Mouse (Mus musculus): ENCODE data around the gene Spns1. TPM values are rescaled to one million over a fixed set of nuclear protein-coding genes. Genes with fewer than 3 reads are reported as not detected.
A peak's percentile ranks its signal among the peaks of the same experiment; 100 is the strongest.

The Spns1 gene
- total and polyA plus RNA-seq, 3 experiments: 36.4 to 61.7 (median 42.6) TPM

DNA sequence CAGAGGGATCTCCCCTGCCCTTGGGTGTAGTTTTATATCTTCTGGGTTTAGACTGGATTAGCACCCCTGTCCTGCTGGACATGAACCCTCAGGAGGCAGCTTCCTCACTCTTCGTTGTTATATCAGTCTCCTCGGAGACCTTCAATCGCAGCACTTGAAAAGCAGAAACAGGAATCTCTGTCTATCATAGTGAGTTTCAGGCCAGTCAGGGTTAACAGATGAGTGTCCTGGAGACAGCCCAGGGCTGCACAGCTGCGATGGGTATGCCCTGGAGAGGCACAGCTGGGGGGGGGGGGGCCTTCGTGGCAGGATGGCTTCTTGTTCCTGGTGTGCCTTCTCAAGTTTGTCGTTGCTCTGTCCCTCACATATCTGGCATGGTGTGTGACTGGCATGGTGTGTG lies 36.4 kb downstream of the Spns1 start (continued):
- TF ChIP-seq CHD2 (IDR thresholded peaks at IDR 0.05; ENCODE audit: low read length) (no peak), MYC (IDR thresholded peaks at IDR 0.05; ENCODE audit: low read depth, low read length) (no peak), EP300 (IDR thresholded peaks at IDR 0.05; ENCODE audit: low read length) (peak; percentile 30; the same call in 1 of the 2 replicates), PAX5 (IDR thresholded peaks at IDR 0.05; ENCODE audit: low read length) (no peak), NRF1 (IDR thresholded peaks at IDR 0.05; ENCODE audit: low read depth, low read length) (no peak), CHD1 (IDR thresholded peaks at IDR 0.05; ENCODE audit: low read depth, low read length) (no peak), ETS1 (conservative IDR thresholded peaks at IDR 0.05; ENCODE audit: low read depth, low read length) (0 out of 2 replicates have a peak, but pooled peaks have one; percentile 22), ZNF384 (IDR thresholded peaks at IDR 0.05; ENCODE audit: low read depth, low read length) (no peak), SMC3 (IDR thresholded peaks at IDR 0.05; ENCODE audit: low read depth, low read length) (no peak), TBP (conservative IDR thresholded peaks at IDR 0.05; ENCODE audit: low read depth, low read length) (0 out of 2 replicates have a peak, but pooled peaks have one; percentile 55), MAX (IDR thresholded peaks at IDR 0.05; ENCODE audit: low read length) (no peak), MAFK (IDR thresholded peaks at IDR 0.05; ENCODE audit: insufficient replicate concordance, low read length) (no peak), IRF4 (IDR thresholded peaks at IDR 0.05; ENCODE audit: low read depth, low read length) (0 out of 2 replicates have a peak, but pooled peaks have one; percentile 44), JUND (conservative IDR thresholded peaks at IDR 0.05; ENCODE audit: low read depth, low read length) (no peak), POLR2A (IDR thresholded peaks at IDR 0.05; ENCODE audit: low read depth, low read length) (no peak), USF2 (conservative IDR thresholded peaks at IDR 0.05; ENCODE audit: low read depth, low read length) (no peak), JUN (IDR thresholded peaks at IDR 0.05; ENCODE audit: insufficient read depth, low read depth, low read length) (no peak), MEF2A (IDR thresholded peaks at IDR 0.05; ENCODE audit: borderline replicate concordance, low read depth, low read length) (no peak), RCOR1 (conservative IDR thresholded peaks at IDR 0.05; ENCODE audit: low read depth, low read length) (no peak)

DNA sequence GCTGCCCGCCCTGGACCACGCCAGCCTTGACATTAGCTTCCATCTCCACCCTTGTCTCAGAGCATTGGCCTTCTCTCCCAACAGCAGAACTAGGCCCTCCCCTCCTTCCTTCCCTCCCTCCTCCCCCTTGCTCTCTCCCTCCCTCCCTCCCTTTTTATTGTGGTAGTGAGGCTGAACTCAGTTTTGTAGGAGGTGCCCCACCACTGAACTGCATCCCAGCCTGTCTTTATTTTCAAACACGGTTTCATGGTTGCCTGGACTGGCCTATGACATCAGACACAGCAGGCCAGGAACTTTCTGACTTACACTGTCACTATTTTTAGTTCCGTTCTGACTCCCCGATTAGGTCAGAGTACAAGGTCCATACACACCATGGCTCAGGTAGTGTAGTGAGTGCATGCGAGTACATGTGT lies 37.0 kb downstream of the Spns1 start:
- dilution Hi-C loops (cut with MboI; ENCODE audit: extremely low pct_ligation_motif_present, extremely low pct_unique_long_range_greater_than_20kb, low sequenced_read_pairs): no loop called here
- Histone ChIP-seq H3K4me1 (ENCODE audit: control insufficient read depth in 1 of 2, insufficient read depth in 2 of 2) (peaks cover 11 to 22% of the 10 kb centered on the region in 2 experiments), H3K36me3 (replicated peaks in 1 of 2; ENCODE audit: control insufficient read depth in 1 of 2, insufficient read depth in 1 of 2, low read length in 1 of 2) (no peaks in the 10 kb centered on the region), H3K4me3 (replicated peaks in 1 of 3; ENCODE audit: low read depth in 2 of 3, low read length in 2 of 3, poor library complexity in 1 of 3) (no peak overlapping the region), H3K27me3 (replicated peaks) (peaks cover 2% of the 10 kb centered on the region), H3K4me2 (ENCODE audit: insufficient read depth, low read depth, poor library complexity, severe bottlenecking) (peak overlapping the region; percentile 54; the same call in 1 of the 2 replicates), H3K9ac (ENCODE audit: insufficient read depth, low read depth) (no peak overlapping the region), H3K27ac (ENCODE audit: insufficient read depth, low read depth) (no peak overlapping the region), H3K79me2 (replicated peaks; ENCODE audit: control insufficient read depth, extremely low read depth, insufficient read depth, poor library complexity, severe bottlenecking) (no peaks in the 10 kb centered on the region; the same call in 1 of the 2 replicates), H3K9me3 (replicated peaks; ENCODE audit: low read length) (no peaks in the 10 kb centered on the region)
- TF ChIP-seq ETS1 (conservative IDR thresholded peaks at IDR 0.05; ENCODE audit: low read depth, low read length) (peak; percentile 72; the same call in 1 of the 2 replicates), MEF2A (IDR thresholded peaks at IDR 0.05; ENCODE audit: borderline replicate concordance, low read depth, low read length) (peak; percentile 88), EP300 (IDR thresholded peaks at IDR 0.05; ENCODE audit: low read length) (peak; percentile 29; the same call in 1 of the 2 replicates), USF2 (conservative IDR thresholded peaks at IDR 0.05; ENCODE audit: low read depth, low read length) (no peak), MAZ (IDR thresholded peaks at IDR 0.05; ENCODE audit: low read depth, low read length) (0 out of 2 replicates have a peak, but pooled peaks have one; percentile 20), JUN (IDR thresholded peaks at IDR 0.05; ENCODE audit: insufficient read depth, low read depth, low read length) (peak; percentile 35; the same call in 1 of the 2 replicates), RAD21 (IDR thresholded peaks at IDR 0.05; ENCODE audit: low read depth, low read length) (no peak), IRF4 (IDR thresholded peaks at IDR 0.05; ENCODE audit: low read depth, low read length) (peak; percentile 42; the same call in 1 of the 2 replicates)
- peak; percentile 54 for DNase-seq (ENCODE audit: extremely low read depth)
- in situ Hi-C loops (cut with MboI; ENCODE audit: low pct_ligation_motif_present, low pct_unique_long_range_greater_than_20kb, low sequenced_read_pairs): no loop called here
